Mouse (Mus musculus) midbrain, postnatal 0 days (tissue): ENCODE measurements around the gene Zfp523. TPM values are rescaled to one million over a fixed set of nuclear protein-coding genes. Genes with fewer than 3 reads are reported as not detected.

Experiments used
- ATAC-seq: fragments of 200-750 bp; cut with Nextera tagmentation; 2 replicates; pipeline ENCODE4 v1.8.0; 2017; ENCODE audit warnings: moderate number of reproducible peaks, mild to moderate bottlenecking, moderate TSS enrichment, moderate library complexity; ENCODE audit not compliant: low FRiP score
- DNase-seq: peaks from one replicate; pipeline ENCODE4 v3.0.0-alpha.2; 2015; ENCODE audit warnings: low spot score
- H3K27ac ChIP-seq: fragments of 300-500 bp; sonication (generic); 2 replicates; pipeline ENCODE4 v1.5.1; 2014; ENCODE audit warnings: low read depth, mild to moderate bottlenecking, low read length, mixed read lengths
- H3K27me3 ChIP-seq: fragments of 300-500 bp; sonication (generic); 2 replicates; pipeline ENCODE4 v1.6.1; 2014; ENCODE audit warnings: low read length, control low read depth, mixed read lengths; ENCODE audit not compliant: insufficient read depth
- H3K36me3 ChIP-seq: fragments of 300-500 bp; sonication (generic); 2 replicates; pipeline ENCODE4 v1.6.1; 2014; ENCODE audit warnings: low read length, control low read depth, mixed read lengths; ENCODE audit not compliant: insufficient read depth
- H3K4me1 ChIP-seq: fragments of 300-500 bp; sonication (generic); 2 replicates; pipeline ENCODE4 v1.6.1; 2014; ENCODE audit warnings: mild to moderate bottlenecking, control low read depth, antibody characterized with exemption, low read length, mixed read lengths; ENCODE audit not compliant: insufficient read depth
- H3K4me2 ChIP-seq: fragments of 300-500 bp; sonication (generic); 2 replicates; pipeline ENCODE4 v1.6.1; 2014; ENCODE audit warnings: low read depth, mild to moderate bottlenecking, low read length, mixed read lengths; ENCODE audit not compliant: poor library complexity, severe bottlenecking
- H3K4me3 ChIP-seq: fragments of 300-500 bp; sonication (generic); 2 replicates; pipeline ENCODE4 v1.5.1; 2014; ENCODE audit warnings: low read depth, mild to moderate bottlenecking, low read length, moderate library complexity
- H3K9ac ChIP-seq: fragments of 300-500 bp; sonication (generic); replicated peaks from 2 replicates; pipeline ENCODE4 v1.6.1; 2014; ENCODE audit warnings: mild to moderate bottlenecking, low read length, moderate library complexity, mixed read lengths; ENCODE audit not compliant: poor library complexity, severe bottlenecking
- H3K9me3 ChIP-seq: fragments of 300-500 bp; sonication (generic); 2 replicates; pipeline ENCODE4 v1.6.1; 2016; ENCODE audit warnings: low read length, control low read depth
- CTCF ChIP-seq: IDR thresholded peaks from 2 replicates; pipeline ENCODE4 v1.5.1; 2016; ENCODE audit warnings: antibody characterized with exemption, mild to moderate bottlenecking
- WGBS: fragments of 180-500 bp; shearing (Covaris S2); extraction: QIAGEN DNeasy Blood & Tissue Kit; methylation state at CpG from one replicate; pipeline ENCODE4 v1.1.7; 2014; 5-methylcytosine and 5-hydroxymethylcytosine counted together
- polyA plus RNA-seq: library from polyadenylated mRNA; unstranded; fragments of >200 nt; fragmentation: Nextera tagmentation; extraction: Ambion mirVana; gene quantifications from 2 replicates; pipeline ENCODE4 v1.2.1, GENCODE M21; 2015
- total RNA-seq: library from RNA; depleted of rRNA; stranded (reverse); fragments of >200 nt; gene quantifications from 2 replicates; pipeline ENCODE4 v1.2.3, GENCODE M21; 2014

Gene Zfp523
- total and polyA plus RNA-seq, 2 experiments from 2014 or later, result 40.0 to 81.7 TPM

- Histone ChIP-seq H3K36me3 (0 out of 2 replicates have a peak, but pooled peaks cover under 1% of the 10 kb centered on the region), H3K4me3 (no peak overlapping the region), H3K9ac (no peak overlapping the region), H3K27me3 (no peaks in the 10 kb centered on the region), H3K4me2 (no peak overlapping the region), H3K4me1 (peaks cover 5% of the 10 kb centered on the region; the same call in 1 of the 2 replicates), H3K27ac (no peak overlapping the region), H3K9me3 (no peaks in the 10 kb centered on the region)
- ATAC-seq, result no peak
- 77% methylated on average over 7 of the region's 7 CpGs for WGBS
- no peak for TF ChIP-seq CTCF
- peak; percentile 26 for DNase-seq
These were observed 59.2 kb downstream of the Zfp523 start for GRCm38 (mm10) chr17:28235982-28236635.

GRCm38 (mm10) chr17:28236636-28237015, 59.7 kb downstream of the Zfp523 start:
- Histone ChIP-seq H3K27ac (no peak overlapping the region), H3K4me3 (no peak overlapping the region), H3K4me2 (no peak overlapping the region), H3K9me3 (no peaks in the 10 kb centered on the region), H3K27me3 (no peaks in the 10 kb centered on the region), H3K4me1 (peaks cover 5% of the 10 kb centered on the region; the same call in 1 of the 2 replicates), H3K36me3 (peaks cover 3% of the 10 kb centered on the region; the same call in 1 of the 2 replicates), H3K9ac (no peak overlapping the region)
- 80% methylated on average over 4 of the region's 4 CpGs for WGBS
- no peak for ATAC-seq
- DNase-seq, result no peak
- no peak for TF ChIP-seq CTCF

- no peak overlapping the region for H3K27ac ChIP-seq
- no peak for ATAC-seq
These were observed 60.4 kb downstream of the Zfp523 start for GRCm38 (mm10) chr17:28237362-28237761.

GRCm38 (mm10) chr17:28237874-28238273, 60.9 kb downstream of the Zfp523 start:
- no peak overlapping the region for H3K27ac ChIP-seq
- no peaks in the 10 kb centered on the region for H3K27me3 ChIP-seq
- no peak for TF ChIP-seq CTCF
- H3K9me3 ChIP-seq, result no peaks in the 10 kb centered on the region
- no peak overlapping the region for H3K9ac ChIP-seq
- ATAC-seq (no peak), DNase-seq (no peak)
- H3K4me1 ChIP-seq, result peaks cover 5% of the 10 kb centered on the region; the same call in 1 of the 2 replicates
- no peak overlapping the region for H3K4me2 ChIP-seq
- H3K4me3 ChIP-seq, result no peak overlapping the region
- H3K36me3 ChIP-seq, result peaks cover 3% of the 10 kb centered on the region; the same call in 1 of the 2 replicates
- WGBS, result 62% methylated on average over 6 of the region's 6 CpGs

More at GRCm38 (mm10) chr17:28237362-28237761, 60.4 kb downstream of the Zfp523 start:
- Histone ChIP-seq H3K4me1 (peaks cover 5% of the 10 kb centered on the region; the same call in 1 of the 2 replicates), H3K27me3 (no peaks in the 10 kb centered on the region), H3K4me2 (no peak overlapping the region), H3K4me3 (no peak overlapping the region), H3K9ac (no peak overlapping the region), H3K36me3 (peaks cover 3% of the 10 kb centered on the region; the same call in 1 of the 2 replicates), H3K9me3 (no peaks in the 10 kb centered on the region)
- TF ChIP-seq CTCF, result no peak
- 56% methylated on average over 5 of the region's 5 CpGs for WGBS
- no peak for DNase-seq

- H3K4me2 ChIP-seq, result no peak overlapping the region
- 100% methylated on average over 5 of the region's 5 CpGs for WGBS
- H3K27ac ChIP-seq, result no peak overlapping the region
- no peak overlapping the region for H3K4me3 ChIP-seq
- no peak for TF ChIP-seq CTCF
- peaks cover 3% of the 10 kb centered on the region; the same call in 1 of the 2 replicates for H3K36me3 ChIP-seq
- no peak for ATAC-seq
- H3K4me1 ChIP-seq, result peaks cover 5% of the 10 kb centered on the region; the same call in 1 of the 2 replicates
- no peak for DNase-seq
- no peaks in the 10 kb centered on the region for H3K9me3 ChIP-seq
- no peaks in the 10 kb centered on the region for H3K27me3 ChIP-seq
- H3K9ac ChIP-seq, result no peak overlapping the region
These were observed 63.9 kb downstream of the Zfp523 start for GRCm38 (mm10) chr17:28240846-28241245.

GRCm38 (mm10) chr17:28242296-28242695, 65.4 kb downstream of the Zfp523 start:
- no peaks in the 10 kb centered on the region for H3K9me3 ChIP-seq
- no peak overlapping the region for H3K27ac ChIP-seq
- H3K4me2 ChIP-seq, result no peak overlapping the region
- no peaks in the 10 kb centered on the region for H3K27me3 ChIP-seq
- 91% methylated on average over 6 of the region's 6 CpGs for WGBS
- no peak for TF ChIP-seq CTCF
- H3K9ac ChIP-seq, result no peak overlapping the region
- DNase-seq (no peak), ATAC-seq (no peak)
- no peaks in the 10 kb centered on the region for H3K4me1 ChIP-seq
- H3K4me3 ChIP-seq, result no peak overlapping the region
- peaks cover 3% of the 10 kb centered on the region; the same call in 1 of the 2 replicates for H3K36me3 ChIP-seq
